Mouse (Mus musculus) heart, adult 2 months (tissue): ENCODE data around the gene Nes. TPM values are rescaled to one million over a fixed set of nuclear protein-coding genes. Genes with fewer than 3 reads are reported as not detected.

Experiments used
- DNase-seq, 2 experiments: peaks; one replicate each; pipeline ENCODE4 v3.0.0; 2021
- H3K27ac ChIP-seq: fragments of 200-600 bp; 2 replicates; pipeline ENCODE4 v1.8.1; 2022
- H3K27me3 ChIP-seq: fragments of 200-500 bp; 2 replicates; pipeline ENCODE4 v1.6.1; 2012; ENCODE audit warnings: mild to moderate bottlenecking, low read length, inconsistent platforms, mixed read lengths; ENCODE audit not compliant: control insufficient read depth, insufficient read depth
- H3K36me3 ChIP-seq: fragments of 200-500 bp; 2 replicates; pipeline ENCODE4 v1.6.1; 2012; ENCODE audit warnings: low read length, inconsistent platforms; ENCODE audit not compliant: control insufficient read depth, insufficient read depth
- H3K4me1 ChIP-seq: fragments of 200-500 bp; 2 replicates; pipeline ENCODE4 v1.6.1; 2011; ENCODE audit warnings: low read length; ENCODE audit not compliant: control insufficient read depth, insufficient read depth
- H3K4me3 ChIP-seq: fragments of 200-600 bp; 2 replicates; pipeline ENCODE4 v1.8.1; 2022
- H3K79me2 ChIP-seq: fragments of 200-500 bp; replicated peaks from 2 replicates; pipeline ENCODE4 v1.6.1; 2012; ENCODE audit warnings: mild to moderate bottlenecking, inconsistent platforms, low read length, moderate library complexity, mixed read lengths; ENCODE audit not compliant: control insufficient read depth, insufficient read depth
- H3K9ac ChIP-seq: fragments of 200-500 bp; 2 replicates; pipeline ENCODE4 v1.6.1; 2012; ENCODE audit warnings: low read depth, mild to moderate bottlenecking, control low read depth, inconsistent platforms, low read length, mixed read lengths
- CTCF ChIP-seq: fragments of 200-600 bp; IDR thresholded peaks from 2 replicates; pipeline ENCODE4 v1.8.1; 2022; ENCODE audit warnings: antibody characterized with exemption, mild to moderate bottlenecking, moderate library complexity
- EP300 ChIP-seq: fragments of 200-500 bp; IDR thresholded peaks from 2 replicates; pipeline ENCODE4 v1.6.1; 2011; ENCODE audit warnings: low read depth, low read length, control low read depth; ENCODE audit not compliant: insufficient read depth
- POLR2A ChIP-seq: fragments of 200-500 bp; IDR thresholded peaks from 2 replicates; pipeline ENCODE4 v1.6.1; 2011; ENCODE audit warnings: mild to moderate bottlenecking, low read depth, low read length, control low read depth; ENCODE audit not compliant: insufficient read depth
- WGBS: fragments of 180-500 bp; shearing (Covaris S2); methylation state at CpG from one replicate; pipeline ENCODE4 v1.1.7; 2018; 5-methylcytosine and 5-hydroxymethylcytosine counted together
- intact Hi-C: fragments of 180-260 bp; cut with DNase I; formaldehyde crosslinking; loops from one replicate; pipeline ENCODE4 v1.15.1; 2025
- polyA plus RNA-seq: library from polyadenylated mRNA; depleted of rRNA; stranded (reverse); fragments of >200 nt; gene quantifications from 2 replicates; pipeline ENCODE4 v1.2.3, GENCODE M21; 2012
- total RNA-seq, 2 experiments: library from RNA; stranded (reverse); gene quantifications; 2 replicates each; pipeline ENCODE4 v1.2.3; 2021

The Nes gene
- total and polyA plus RNA-seq, 3 experiments = 6.2 to 22.8 (median 14.7) TPM

GRCm38 (mm10) chr3:87970184-87970938 is 517 bp upstream of the Nes start:
- no peaks in the 10 kb centered on the region for H3K36me3 ChIP-seq
- TF ChIP-seq EP300 (no peak), POLR2A (no peak), CTCF (peak; percentile 86)
- H3K4me1 ChIP-seq = peaks cover 7% of the 10 kb centered on the region
- under 1% methylated on average over 21 of the region's 21 CpGs for WGBS
- DNase-seq = peak; percentile 53 to 67
- intact Hi-C loops = loop anchor here (1.0 to 10.0 kb wide), 3 partner anchors 17 to 206 kb away; no protein-coding TSS in a partner anchor
- peak overlapping the region; percentile 83 for H3K27ac ChIP-seq
- peak overlapping the region; percentile 28 for H3K9ac ChIP-seq
- H3K79me2 ChIP-seq = no peaks in the 10 kb centered on the region
- peak overlapping the region; percentile 74 for H3K4me3 ChIP-seq
- H3K27me3 ChIP-seq = no peaks in the 10 kb centered on the region

- Histone ChIP-seq H3K4me3 (peak overlapping the region; percentile 74), H3K79me2 (no peaks in the 10 kb centered on the region), H3K9ac (peak overlapping the region; percentile 72), H3K4me1 (peaks cover 7% of the 10 kb centered on the region), H3K27me3 (no peaks in the 10 kb centered on the region), H3K36me3 (no peaks in the 10 kb centered on the region), H3K27ac (peak overlapping the region; percentile 83)
- intact Hi-C loops = loop anchor here (1.0 to 10.0 kb wide), 2 partner anchors 10 to 207 kb away; no protein-coding TSS in a partner anchor
- 1% methylated on average over 60 of the region's 60 CpGs for whole genome bisulfite sequencing
- DNase-seq = peak in 1 of 2 experiments; percentile 39
- no peak for TF ChIP-seq POLR2A
- no peak for TF ChIP-seq EP300
- no peak for TF ChIP-seq CTCF
These were observed 768 bp downstream of the Nes start for GRCm38 (mm10) chr3:87971489-87972202.

GRCm38 (mm10) chr3:87972203-87972664 is 1.4 kb downstream of the Nes start:
- DNase-seq = peak in 1 of 2 experiments; percentile 29
- Histone ChIP-seq H3K27ac (peak overlapping the region; percentile 83), H3K4me1 (peaks cover 7% of the 10 kb centered on the region), H3K79me2 (no peaks in the 10 kb centered on the region), H3K4me3 (peak overlapping the region; percentile 74), H3K36me3 (no peaks in the 10 kb centered on the region), H3K9ac (peak overlapping the region; percentile 72), H3K27me3 (no peaks in the 10 kb centered on the region)
- 30% methylated on average over 8 of the region's 8 CpGs for WGBS
- TF ChIP-seq EP300 = no peak
- TF ChIP-seq POLR2A = no peak
- TF ChIP-seq CTCF = no peak
- intact Hi-C loops = loop anchor here (1.0 to 10.0 kb wide), 2 partner anchors 9 to 207 kb away; no protein-coding TSS in a partner anchor

GRCm38 (mm10) chr3:87972776-87973175 is 1.9 kb downstream of the Nes start:
- intact Hi-C loops = loop anchor here (1.0 to 10.0 kb wide), 2 partner anchors 9 to 208 kb away; no protein-coding TSS in a partner anchor
- no peaks in the 10 kb centered on the region for H3K79me2 ChIP-seq
- H3K4me3 ChIP-seq = peak overlapping the region; percentile 74
- DNase-seq = peak in 1 of 2 experiments; percentile 37
- 38% methylated on average over 5 of the region's 5 CpGs for WGBS
- H3K27ac ChIP-seq = peak overlapping the region; percentile 83
- H3K36me3 ChIP-seq = no peaks in the 10 kb centered on the region
- H3K9ac ChIP-seq = peak overlapping the region; percentile 72
- TF ChIP-seq CTCF = no peak
- no peak for TF ChIP-seq EP300
- TF ChIP-seq POLR2A = no peak
- H3K27me3 ChIP-seq = no peaks in the 10 kb centered on the region
- H3K4me1 ChIP-seq = peaks cover 7% of the 10 kb centered on the region

GRCm38 (mm10) chr3:87973593-87974380 is 2.9 kb downstream of the Nes start:
- H3K9ac ChIP-seq = peak overlapping the region; percentile 56
- intact Hi-C loops = loop anchor here (10.0 kb wide), 1 partner anchor 209 kb away; no protein-coding TSS in a partner anchor

More at GRCm38 (mm10) chr3:87973593-87974380, 2.9 kb downstream of the Nes start:
- no peak for TF ChIP-seq CTCF
- peak; percentile 23; the same call in 1 of the 2 replicates for TF ChIP-seq POLR2A
- no peak for TF ChIP-seq EP300
- Histone ChIP-seq H3K27ac (peak overlapping the region; percentile 83), H3K27me3 (no peaks in the 10 kb centered on the region), H3K79me2 (no peaks in the 10 kb centered on the region), H3K4me3 (peak overlapping the region; percentile 74; the same call in 1 of the 2 replicates), H3K36me3 (no peaks in the 10 kb centered on the region), H3K4me1 (peaks cover 7% of the 10 kb centered on the region)
- WGBS = 44% methylated on average over 14 of the region's 14 CpGs
- DNase-seq = peak in 1 of 2 experiments; percentile 27
